Mouse (Mus musculus) left cerebral cortex, adult 18-20 months (tissue): ENCODE results near the gene 4930453N24Rik. TPM values are rescaled to one million over a fixed set of nuclear protein-coding genes. Genes with fewer than 3 reads are reported as not detected.

Experiments
- DNase-seq, 2 experiments: peaks; one replicate each; pipeline ENCODE4 v3.0.0; 2021 to 2022; ENCODE audit warnings: low spot score in 2 of 2, mixed read lengths in 1 of 2
- total RNA-seq, 2 experiments: library from RNA; stranded (reverse); gene quantifications; 2 replicates each; pipeline ENCODE4 v1.2.3; 2021

The 4930453N24Rik gene
- total RNA-seq, 2 experiments from 2014 or later, result 22.7 to 24.8 TPM

DNA sequence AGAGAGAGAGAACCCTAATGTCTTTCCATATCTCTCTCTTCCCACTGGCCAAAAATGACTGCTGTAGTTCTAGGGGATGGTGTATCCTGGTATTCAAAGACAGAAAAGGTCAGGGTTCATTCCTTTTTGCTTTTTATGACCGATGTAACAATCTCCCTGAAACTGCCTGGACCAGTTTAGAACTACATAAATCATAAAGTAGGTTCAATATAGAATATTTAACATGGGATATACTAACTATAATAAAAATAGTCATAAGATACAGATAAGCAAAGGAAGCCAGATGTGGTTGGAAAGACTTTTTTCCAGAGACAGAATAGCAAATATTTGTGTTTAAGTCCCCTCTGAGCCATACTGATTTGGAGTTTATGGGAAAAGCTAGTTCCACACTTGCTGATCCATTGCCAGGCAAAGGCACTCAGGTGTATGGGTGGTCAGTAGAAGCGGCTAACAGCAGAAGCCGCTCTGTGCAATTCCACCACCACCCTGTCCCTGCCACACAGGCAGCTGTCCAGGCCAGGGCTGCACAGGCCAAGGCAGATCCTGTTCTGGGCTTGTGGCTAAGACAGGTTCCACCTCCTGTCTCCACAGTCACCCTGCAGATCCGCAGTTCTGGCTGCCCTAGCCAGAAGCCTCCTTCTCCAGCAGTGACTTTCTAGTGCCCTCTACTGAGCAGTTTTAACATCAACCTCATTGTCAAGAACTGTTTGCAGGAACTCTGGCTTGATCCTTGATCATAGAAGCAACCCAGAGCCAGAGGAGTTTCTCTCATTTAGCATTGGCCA, 47.5 kb downstream of the 4930453N24Rik start:
- peak; percentile 36 to 61 for DNase-seq

GRCm38 (mm10) chr16:64721542-64721941, 49.4 kb downstream of the 4930453N24Rik start:
- DNase-seq, result no peak

- no peak for DNase-seq
These were observed 51.9 kb downstream of the 4930453N24Rik start for GRCm38 (mm10) chr16:64719096-64719495.

DNA sequence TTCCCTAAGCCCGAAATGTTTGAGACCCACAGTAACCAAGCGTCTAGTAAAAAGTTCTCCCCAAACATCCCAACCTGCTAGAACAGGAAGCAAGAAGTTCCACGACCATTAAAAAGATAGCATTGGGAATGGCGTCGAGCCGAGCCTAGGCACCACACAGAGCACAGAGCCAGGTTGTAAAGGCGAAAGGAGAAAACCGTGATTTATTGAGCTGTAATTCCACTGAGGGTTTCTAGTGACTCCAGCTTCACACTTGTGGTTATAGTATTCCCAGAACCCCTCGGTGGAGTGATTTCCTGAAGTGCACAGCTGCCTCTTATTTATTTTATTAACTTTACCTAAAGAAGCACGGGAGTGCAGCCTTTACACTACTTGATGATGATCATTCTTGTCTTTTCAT, 53.1 kb downstream of the 4930453N24Rik start:
- no peak for DNase-seq

- DNase-seq, result peak; percentile 75 to 87
These were observed 59.1 kb downstream of the 4930453N24Rik start for GRCm38 (mm10) chr16:64711816-64712215.

Other genes with a start within 250 kb of the 4930453N24Rik start
- gene Csnka2ip, start 168.8 kb downstream of the 4930453N24Rik start, total RNA-seq, result 1 to 10 TPM; 2.5 to 3.0 TPM
- 10 to 100 TPM; 17.1 to 17.7 TPM for gene Zfp654, start 80.5 kb upstream of the 4930453N24Rik start, total RNA-seq
- gene Cggbp1, start 80.8 kb upstream of the 4930453N24Rik start, total RNA-seq, result 10 to 100 TPM; 59.0 to 62.7 TPM